Mouse (Mus musculus): ENCODE results near the gene Dand5. TPM values are rescaled to one million over a fixed set of nuclear protein-coding genes. Genes with fewer than 3 reads are reported as not detected.

Gene Dand5
- total and polyA plus RNA-seq, 2 experiments: 1.8 to 2.0 TPM

- 0 out of 2 replicates have a peak, but pooled peaks have one; percentile 10 for TF ChIP-seq CTCF (IDR thresholded peaks at IDR 0.05; ENCODE audit: low read depth, low read length)
- no peak for TF ChIP-seq POLR2A (IDR thresholded peaks at IDR 0.05; ENCODE audit: extremely low read depth, insufficient read depth, low read length)
- H3K36me3 ChIP-seq (ENCODE audit: control insufficient read depth, insufficient read depth, low read length): peaks cover 2% of the 10 kb centered on the region; the same call in 1 of the 2 replicates
- DNase-seq (ENCODE audit: extremely low read depth, low read depth, low spot score): peak; percentile 68
- H3K4me1 ChIP-seq (ENCODE audit: control insufficient read depth, insufficient read depth, low read length): peaks cover 34% of the 10 kb centered on the region
- H3K27me3 ChIP-seq (ENCODE audit: control insufficient read depth, insufficient read depth, low read length): no peaks in the 10 kb centered on the region
- WGBS: 2% methylated on average over 103 of the region's 108 CpGs
- H3K9ac ChIP-seq (ENCODE audit: low read depth, low read length): peak overlapping the region; percentile 100
- peaks cover 47% of the 10 kb centered on the region for H3K79me2 ChIP-seq (ENCODE audit: control insufficient read depth, insufficient read depth, low read length)
- H3K4me3 ChIP-seq (ENCODE audit: insufficient read depth, low read depth, low read length): peak overlapping the region; percentile 83
- peak overlapping the region; percentile 82 for H3K27ac ChIP-seq (replicated peaks; ENCODE audit: insufficient read depth, low read depth, low read length)
Measured at GRCm38 (mm10) chr8:84799136-84799931, 23.3 kb downstream of the Dand5 start.

GRCm38 (mm10) chr8:84798446-84799135 lies 24.0 kb downstream of the Dand5 start:
- Histone ChIP-seq H3K4me1 (ENCODE audit: control insufficient read depth, insufficient read depth, low read length) (peaks cover 38% of the 10 kb centered on the region), H3K9ac (ENCODE audit: low read depth, low read length) (peak overlapping the region; percentile 100), H3K79me2 (ENCODE audit: control insufficient read depth, insufficient read depth, low read length) (peaks cover 52% of the 10 kb centered on the region), H3K36me3 (ENCODE audit: control insufficient read depth, insufficient read depth, low read length) (peaks cover 2% of the 10 kb centered on the region; the same call in 1 of the 2 replicates), H3K27me3 (ENCODE audit: control insufficient read depth, insufficient read depth, low read length) (no peaks in the 10 kb centered on the region), H3K4me3 (ENCODE audit: insufficient read depth, low read depth, low read length) (peak overlapping the region; percentile 83), H3K27ac (replicated peaks; ENCODE audit: insufficient read depth, low read depth, low read length) (peak overlapping the region; percentile 82)
- DNase-seq (ENCODE audit: extremely low read depth, low read depth, low spot score): no peak
- WGBS: 69% methylated on average over 10 of the region's 10 CpGs
- TF ChIP-seq CTCF (IDR thresholded peaks at IDR 0.05; ENCODE audit: low read depth, low read length) (no peak), POLR2A (IDR thresholded peaks at IDR 0.05; ENCODE audit: extremely low read depth, insufficient read depth, low read length) (no peak)

GRCm38 (mm10) chr8:84797971-84798370 lies 24.7 kb downstream of the Dand5 start:
- Histone ChIP-seq H3K4me3 (ENCODE audit: insufficient read depth, low read depth, low read length) (no peak overlapping the region), H3K79me2 (ENCODE audit: control insufficient read depth, insufficient read depth, low read length) (peaks cover 58% of the 10 kb centered on the region), H3K4me1 (ENCODE audit: control insufficient read depth, insufficient read depth, low read length) (peaks cover 44% of the 10 kb centered on the region), H3K27ac (replicated peaks; ENCODE audit: insufficient read depth, low read depth, low read length) (no peak overlapping the region), H3K9ac (ENCODE audit: low read depth, low read length) (0 out of 2 replicates have a peak overlapping the region, but pooled peaks have one; percentile 6), H3K36me3 (ENCODE audit: control insufficient read depth, insufficient read depth, low read length) (peaks cover 2% of the 10 kb centered on the region; the same call in 1 of the 2 replicates), H3K27me3 (ENCODE audit: control insufficient read depth, insufficient read depth, low read length) (no peaks in the 10 kb centered on the region)
- no peak for TF ChIP-seq CTCF (IDR thresholded peaks at IDR 0.05; ENCODE audit: low read depth, low read length)
- no peak for TF ChIP-seq POLR2A (IDR thresholded peaks at IDR 0.05; ENCODE audit: extremely low read depth, insufficient read depth, low read length)
- WGBS: 83% methylated on average over 6 of the region's 6 CpGs
- no peak for DNase-seq (ENCODE audit: extremely low read depth, low read depth, low spot score)

GRCm38 (mm10) chr8:84797256-84797797 lies 25.3 kb downstream of the Dand5 start:
- H3K4me1 ChIP-seq (ENCODE audit: control insufficient read depth, insufficient read depth, low read length): peaks cover 50% of the 10 kb centered on the region
- H3K27me3 ChIP-seq (ENCODE audit: control insufficient read depth, insufficient read depth, low read length): no peaks in the 10 kb centered on the region
- 85% methylated on average over 15 of the region's 15 CpGs for WGBS
- peaks cover 64% of the 10 kb centered on the region for H3K79me2 ChIP-seq (ENCODE audit: control insufficient read depth, insufficient read depth, low read length)
- H3K36me3 ChIP-seq (ENCODE audit: control insufficient read depth, insufficient read depth, low read length): peaks cover 2% of the 10 kb centered on the region; the same call in 1 of the 2 replicates
- no peak for TF ChIP-seq CTCF (IDR thresholded peaks at IDR 0.05; ENCODE audit: low read depth, low read length)
- TF ChIP-seq POLR2A (IDR thresholded peaks at IDR 0.05; ENCODE audit: extremely low read depth, insufficient read depth, low read length): no peak
- H3K27ac ChIP-seq (replicated peaks; ENCODE audit: insufficient read depth, low read depth, low read length): no peak overlapping the region
- DNase-seq (ENCODE audit: extremely low read depth, low read depth, low spot score): no peak
- H3K9ac ChIP-seq (ENCODE audit: low read depth, low read length): no peak overlapping the region
- H3K4me3 ChIP-seq (ENCODE audit: insufficient read depth, low read depth, low read length): no peak overlapping the region

- Histone ChIP-seq H3K27me3 (ENCODE audit: control insufficient read depth, insufficient read depth, low read length) (no peaks in the 10 kb centered on the region), H3K4me1 (ENCODE audit: control insufficient read depth, insufficient read depth, low read length) (peaks cover 71% of the 10 kb centered on the region), H3K9ac (ENCODE audit: low read depth, low read length) (peak overlapping the region; percentile 20; the same call in 1 of the 2 replicates), H3K27ac (replicated peaks; ENCODE audit: insufficient read depth, low read depth, low read length) (peak overlapping the region; percentile 82), H3K4me3 (ENCODE audit: insufficient read depth, low read depth, low read length) (no peak overlapping the region), H3K36me3 (ENCODE audit: control insufficient read depth, insufficient read depth, low read length) (peaks cover 2% of the 10 kb centered on the region; the same call in 1 of the 2 replicates), H3K79me2 (ENCODE audit: control insufficient read depth, insufficient read depth, low read length) (peaks cover 81% of the 10 kb centered on the region)
- TF ChIP-seq POLR2A (IDR thresholded peaks at IDR 0.05; ENCODE audit: extremely low read depth, insufficient read depth, low read length) (no peak), CTCF (IDR thresholded peaks at IDR 0.05; ENCODE audit: low read depth, low read length) (no peak)
- WGBS: 19% methylated on average over 7 of the region's 7 CpGs
- DNase-seq (ENCODE audit: extremely low read depth, low read depth, low spot score): peak; percentile 89
Measured at GRCm38 (mm10) chr8:84794486-84794885, 28.1 kb downstream of the Dand5 start.

Data from liver, adult 2 months (tissue).